Mouse (Mus musculus) ES-E14 (cell line): ENCODE measurements at regions not wholly inside any gene's neighbourhood (a gene's known extent, or its start where the extent isn't known, plus 50 kb on each side); places are given as distances from the start of the nearest gene placed in this dataset.

ENCODE experiments used
- HCFC1 ChIP-seq: IDR thresholded peaks from 2 replicates; pipeline ENCODE4 v1.6.1; 2012; ENCODE audit warnings: low read length, inconsistent platforms, borderline replicate concordance; ENCODE audit not compliant: insufficient read depth
- MAFK ChIP-seq: IDR thresholded peaks from 2 replicates; pipeline ENCODE4 v1.6.1; 2014; ENCODE audit warnings: mild to moderate bottlenecking, low read depth, low read length, inconsistent platforms; ENCODE audit not compliant: insufficient read depth

DNA sequence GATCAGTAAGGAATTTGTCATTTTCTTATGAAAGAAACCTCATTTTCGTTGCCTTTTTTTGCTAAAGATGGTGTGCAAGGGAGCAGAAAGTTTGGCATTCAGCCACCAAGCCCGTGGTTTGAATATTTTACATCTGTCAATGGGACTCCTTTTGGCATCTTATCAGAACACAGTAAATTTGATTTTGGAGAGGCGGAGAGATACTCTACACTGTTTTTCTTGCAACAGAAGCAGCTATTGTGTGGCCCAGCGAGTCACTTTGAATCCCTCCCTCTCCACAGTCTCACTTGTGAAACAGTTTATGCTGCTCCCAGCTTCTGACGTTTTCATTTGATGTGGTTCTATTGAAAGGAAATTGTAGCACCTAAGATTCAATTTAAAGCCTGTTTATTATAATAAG, 79.9 kb downstream of the 4933412E24Rik start:
- TF ChIP-seq MAFK = no peak
- TF ChIP-seq HCFC1 = no peak
